Mouse (Mus musculus): Measurements from ENCODE around the gene Erg28.

GRCm38 (mm10) chr12:85869423-85869822 lies 45.1 kb upstream of the Erg28 start:
- TF ChIP-seq CTCF (IDR thresholded peaks at IDR 0.05; ENCODE audit: low read depth, low read length) (no peak), POLR2A (IDR thresholded peaks at IDR 0.05; ENCODE audit: extremely low read depth, insufficient read depth, low read length) (no peak)
